Mouse (Mus musculus): ENCODE measurements around the gene Npc2.

Gene Npc2

GRCm38 (mm10) chr12:84772726-84773441, at the start of gene Npc2, which contains the start of gene Isca2:
Gene Npc2, minus strand, starts transcription at chr12:84773152.
Gene Isca2, plus strand, starts transcription at chr12:84773251.
- peak; percentile 99 for ATAC-seq (ENCODE audit: low TSS enrichment)

DNA sequence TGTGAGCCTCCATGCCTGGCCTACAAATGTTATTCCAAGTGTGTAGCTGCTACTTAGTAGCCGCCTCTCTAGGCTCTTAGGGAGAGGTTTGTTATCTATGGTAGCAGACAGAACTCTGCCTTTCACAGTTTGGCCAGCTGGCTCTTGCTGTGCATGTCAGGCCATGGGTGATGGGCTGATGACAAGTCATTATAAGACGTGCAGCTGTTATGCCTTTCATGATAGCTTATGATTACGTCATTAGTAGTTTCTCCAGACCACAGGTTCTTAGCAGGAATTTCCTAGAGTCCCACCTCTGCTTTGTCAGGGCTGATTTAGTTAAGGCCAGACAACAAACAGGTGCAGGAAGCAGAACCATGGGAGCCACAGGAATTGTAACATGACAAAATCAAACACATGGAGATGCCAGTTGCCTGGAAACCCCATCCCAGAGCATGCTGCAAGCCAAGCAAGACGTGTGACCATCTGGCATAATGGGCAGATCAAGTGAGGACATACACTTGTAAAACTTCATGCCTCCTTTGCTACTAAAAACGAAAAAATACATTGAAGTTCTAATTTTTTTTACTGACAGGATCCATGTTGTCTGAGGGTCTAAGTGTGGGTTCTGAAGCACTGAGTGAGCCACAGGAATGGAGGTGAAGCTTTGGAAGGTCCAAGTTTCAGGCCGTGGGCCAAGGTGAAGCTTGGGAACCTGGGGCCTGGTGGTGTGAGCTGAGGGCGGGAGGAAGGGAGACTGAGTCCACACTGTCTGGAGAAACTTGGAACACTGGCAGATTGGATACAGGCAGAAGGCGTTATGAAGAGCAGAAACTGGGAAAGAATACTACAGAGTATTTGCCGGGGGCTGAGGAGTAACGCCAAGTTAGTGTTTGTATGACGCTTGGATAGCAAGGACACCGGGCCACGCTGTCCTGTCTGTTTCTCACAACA, 46.5 kb upstream of the Npc2 start:
- 0 out of 2 replicates have a peak, but pooled peaks have one; percentile 31 for ATAC-seq (ENCODE audit: low TSS enrichment)

DNA sequence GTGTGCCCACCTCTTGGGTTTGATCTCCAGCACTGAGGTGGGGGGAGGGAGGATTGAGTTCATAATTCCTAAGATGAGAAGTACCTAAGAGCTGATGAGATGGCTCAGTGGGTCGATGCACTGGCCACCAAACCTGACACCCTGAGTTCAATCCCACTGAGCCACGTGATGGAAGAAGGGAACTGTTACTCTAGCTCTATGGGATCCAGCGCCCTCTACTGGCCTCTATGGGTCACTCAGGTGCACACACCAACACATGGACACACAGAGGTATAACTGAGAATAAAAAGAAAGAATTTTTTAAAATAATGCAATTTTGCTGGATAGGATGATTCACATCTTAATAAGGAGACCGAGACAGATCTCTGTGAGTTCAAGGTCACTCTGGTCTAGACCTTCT, 45.5 kb upstream of the Npc2 start:
- ATAC-seq (ENCODE audit: low TSS enrichment), result no peak

GRCm38 (mm10) chr12:84814663-84815325, 41.8 kb upstream of the Npc2 start:
- no peak for ATAC-seq (ENCODE audit: low TSS enrichment)

GRCm38 (mm10) chr12:84813773-84814172, 40.8 kb upstream of the Npc2 start:
- no peak for ATAC-seq (ENCODE audit: low TSS enrichment)

DNA sequence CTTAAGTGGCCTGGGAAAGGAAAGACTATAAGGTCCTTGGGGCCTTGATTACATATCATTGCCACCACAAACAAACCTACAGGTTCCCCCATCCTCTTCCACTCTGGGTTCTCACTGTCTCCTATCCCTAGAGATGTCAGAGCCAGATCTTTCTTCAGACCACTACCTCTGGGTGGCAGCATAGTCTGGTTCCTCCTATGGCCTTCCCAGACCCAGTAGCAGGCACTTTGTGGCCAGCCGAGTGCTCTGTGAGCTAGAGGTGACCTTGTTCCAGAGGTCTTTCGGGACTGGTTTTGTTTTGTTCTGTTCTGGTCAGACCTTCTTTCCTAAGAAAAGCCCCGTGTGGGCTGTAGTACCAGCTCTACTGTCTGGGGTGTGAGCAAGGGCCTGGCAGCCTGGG, 39.1 kb upstream of the Npc2 start:
- ATAC-seq (ENCODE audit: low TSS enrichment), result no peak

DNA sequence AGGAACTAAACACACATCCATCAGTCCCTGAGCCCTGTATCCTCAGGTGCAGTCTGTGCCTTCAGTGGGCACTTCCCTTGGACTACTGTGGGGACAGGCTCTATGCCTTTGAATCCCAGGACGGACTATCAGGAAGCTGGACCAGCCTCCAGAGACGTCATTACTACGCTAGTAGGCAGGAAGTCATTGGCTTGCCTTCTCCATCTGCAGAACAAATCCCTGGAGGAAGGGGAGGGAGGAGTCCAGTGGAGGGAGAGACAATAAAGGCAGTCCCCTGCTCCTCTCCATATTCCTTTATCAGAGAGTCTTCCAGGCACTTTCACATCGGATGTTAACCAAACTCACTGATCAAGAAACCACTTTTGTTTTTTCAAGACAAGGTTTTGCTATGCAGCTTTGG, 38.6 kb upstream of the Npc2 start:
- ATAC-seq (ENCODE audit: low TSS enrichment), result no peak

- ATAC-seq (ENCODE audit: low TSS enrichment), result no peak
Measured at GRCm38 (mm10) chr12:84810810-84811209, 37.9 kb upstream of the Npc2 start.

- ATAC-seq (ENCODE audit: low TSS enrichment), result no peak
Measured at GRCm38 (mm10) chr12:84809033-84809432, 36.1 kb upstream of the Npc2 start.

GRCm38 (mm10) chr12:84807351-84807750, 34.4 kb upstream of the Npc2 start:
- no peak for ATAC-seq (ENCODE audit: low TSS enrichment)

- no peak for ATAC-seq (ENCODE audit: low TSS enrichment)
Measured at GRCm38 (mm10) chr12:84806726-84807125, 33.8 kb upstream of the Npc2 start.

- ATAC-seq (ENCODE audit: low TSS enrichment), result no peak
Measured at GRCm38 (mm10) chr12:84806010-84806409, 33.1 kb upstream of the Npc2 start.

DNA sequence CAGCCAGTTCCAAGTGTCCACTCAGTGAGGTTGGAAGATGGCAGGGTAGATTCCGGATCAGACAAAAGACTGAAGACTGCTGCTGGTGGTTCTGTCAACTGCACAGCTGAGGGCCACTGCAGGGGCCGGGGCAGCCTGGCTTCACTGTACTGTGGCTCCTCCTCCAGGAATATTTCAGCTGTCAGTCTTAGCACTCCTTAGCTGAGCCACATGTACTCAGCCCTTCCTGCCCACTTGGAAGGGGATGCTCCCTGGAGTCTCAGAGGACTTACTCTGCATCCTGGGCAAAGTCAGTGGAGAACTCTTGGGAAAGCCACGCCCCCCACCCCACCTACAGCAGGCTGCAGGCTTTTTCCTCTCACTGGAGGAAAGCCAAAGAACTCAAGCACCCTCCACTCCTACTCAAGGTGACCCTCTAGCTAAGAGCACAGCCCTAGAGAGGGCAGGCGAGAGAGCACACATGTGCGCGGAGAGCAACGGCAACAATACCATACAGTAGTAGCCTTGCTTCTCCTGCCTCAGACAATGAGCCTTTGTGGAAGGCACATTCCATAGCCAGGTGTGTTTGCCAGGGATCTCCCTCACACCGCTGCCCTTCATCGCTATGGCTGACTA, 32.4 kb upstream of the Npc2 start:
- no peak for ATAC-seq (ENCODE audit: low TSS enrichment)

DNA sequence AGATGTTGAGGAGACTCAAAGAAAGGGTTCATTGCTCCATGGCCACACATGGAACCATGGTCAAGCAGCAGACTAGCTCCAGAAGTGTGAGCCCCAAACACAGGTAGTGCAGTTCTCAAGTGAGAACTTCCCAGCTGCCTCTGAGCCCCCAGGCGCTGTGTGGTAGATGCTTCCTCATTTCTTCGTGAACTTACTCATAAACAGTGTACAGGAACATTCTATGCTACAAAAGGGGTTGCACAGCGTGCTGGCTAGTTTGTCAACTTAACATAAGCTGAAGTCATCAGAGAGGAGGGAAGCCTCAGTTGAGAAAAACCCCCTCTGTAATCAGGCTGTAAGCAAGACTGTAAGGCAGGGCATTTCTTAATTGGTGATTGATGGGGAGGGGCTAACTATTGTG, 29.7 kb upstream of the Npc2 start:
- ATAC-seq (ENCODE audit: low TSS enrichment), result no peak

- ATAC-seq (ENCODE audit: low TSS enrichment), result no peak
Measured at GRCm38 (mm10) chr12:84801532-84802110, 28.7 kb upstream of the Npc2 start.

GRCm38 (mm10) chr12:84800419-84800818, 27.5 kb upstream of the Npc2 start:
- ATAC-seq (ENCODE audit: low TSS enrichment), result no peak

DNA sequence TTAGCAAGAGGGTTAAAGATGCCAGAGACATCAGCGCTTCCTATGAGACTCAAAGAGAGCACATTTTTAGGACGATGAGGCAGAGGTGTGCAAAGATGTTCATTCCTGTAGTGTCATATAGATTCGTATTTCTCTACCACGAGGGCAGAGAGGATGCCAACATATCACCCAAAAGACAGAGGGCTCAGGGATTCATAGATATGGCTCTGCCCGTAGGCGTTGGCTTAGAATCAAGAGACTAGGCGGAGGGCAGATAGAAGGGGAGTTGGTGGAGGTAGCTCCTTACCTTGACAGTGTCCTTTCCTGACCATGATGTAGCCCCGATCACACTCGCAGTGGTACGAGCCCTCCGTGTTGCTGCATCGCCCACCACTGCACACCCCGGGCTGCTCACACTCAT, 26.1 kb upstream of the Npc2 start:
- no peak for ATAC-seq (ENCODE audit: low TSS enrichment)

- no peak for ATAC-seq (ENCODE audit: low TSS enrichment)
Measured at GRCm38 (mm10) chr12:84794647-84795046, 21.7 kb upstream of the Npc2 start.

- ATAC-seq (ENCODE audit: low TSS enrichment), result no peak
Measured at GRCm38 (mm10) chr12:84792629-84793028, 19.7 kb upstream of the Npc2 start.

- ATAC-seq (ENCODE audit: low TSS enrichment), result no peak
Measured at GRCm38 (mm10) chr12:84790853-84791252, 17.9 kb upstream of the Npc2 start.

DNA sequence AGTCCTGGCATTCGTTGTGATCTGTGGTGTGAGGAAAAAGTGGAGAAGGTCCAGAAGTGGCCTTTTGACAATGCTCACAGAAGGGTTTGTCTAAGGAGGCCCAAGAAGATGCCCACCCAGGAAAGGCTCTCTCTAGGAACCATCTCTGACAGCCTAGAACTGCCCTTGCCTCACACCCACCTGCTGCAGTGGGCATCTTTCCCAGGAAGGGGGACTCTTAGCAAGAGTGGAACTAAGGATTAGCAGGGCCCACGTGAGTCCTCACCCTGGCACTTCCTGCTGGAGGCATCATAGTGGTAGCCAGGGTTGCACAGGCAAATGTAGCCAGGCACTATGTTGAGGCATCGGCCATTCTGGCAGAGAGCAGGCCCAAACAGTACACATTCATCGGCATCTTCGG, 13.1 kb upstream of the Npc2 start:
- no peak for ATAC-seq (ENCODE audit: low TSS enrichment)
